Mouse (Mus musculus): ENCODE results near the gene Phf20.
"Not testable (repeated sequence)": the region's sequence is repeated elsewhere in the genome, so short reads cannot be mapped to it uniquely, and the experiment has no call there.

The Phf20 gene

DNA sequence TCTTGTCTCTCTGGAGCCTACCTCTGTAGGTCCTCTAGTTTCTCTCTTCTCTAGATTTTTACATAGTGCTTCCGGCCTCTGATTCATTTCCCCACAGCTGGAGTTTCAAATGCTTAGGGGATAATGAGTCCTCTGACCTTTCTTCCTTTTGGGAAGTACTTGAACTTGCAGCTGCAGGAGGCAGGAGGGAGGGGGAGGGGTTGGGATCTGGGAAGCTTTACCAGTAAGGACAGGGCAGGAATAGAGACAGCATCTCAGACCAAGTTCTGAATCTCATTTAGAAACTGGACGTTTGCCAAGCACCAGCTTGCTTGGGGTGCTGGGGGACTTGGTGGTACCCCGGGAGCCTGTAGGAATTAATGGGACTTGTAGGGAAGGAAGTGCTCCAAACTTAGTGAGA is 3.7 kb downstream of the Phf20 start:
- peak in 1 of 2 experiments; percentile 32 for DNase-seq

DNA sequence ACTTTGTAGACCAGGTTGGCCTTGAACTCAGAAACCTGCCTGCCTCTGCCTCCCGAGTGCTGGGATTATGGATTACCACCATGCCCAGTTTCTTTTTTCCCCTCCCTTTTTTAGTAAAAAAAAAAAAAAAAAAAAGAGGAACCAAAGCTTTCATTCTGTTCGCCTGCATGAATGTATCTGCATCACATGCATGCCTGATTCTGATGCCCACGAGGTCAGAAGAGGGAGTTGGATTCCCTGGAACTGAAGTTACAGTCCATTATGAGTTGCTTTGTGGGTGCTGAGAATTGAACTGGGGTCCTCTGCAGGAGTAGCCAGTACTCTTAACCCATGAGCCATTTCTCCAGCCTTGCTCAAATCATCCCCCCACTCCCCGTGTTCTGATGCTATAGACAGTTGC is 5.2 kb downstream of the Phf20 start:
- no peak for DNase-seq

- peak; percentile 82 to 87 for DNase-seq
Measured at GRCm38 (mm10) chr2:156202848-156203437, 6.7 kb downstream of the Phf20 start.

GRCm38 (mm10) chr2:156203917-156204316 is 7.7 kb downstream of the Phf20 start:
- peak in 1 of 2 experiments; percentile 27 for DNase-seq

- no peak for DNase-seq
Measured at GRCm38 (mm10) chr2:156217786-156218185, 21.5 kb downstream of the Phf20 start.

DNA sequence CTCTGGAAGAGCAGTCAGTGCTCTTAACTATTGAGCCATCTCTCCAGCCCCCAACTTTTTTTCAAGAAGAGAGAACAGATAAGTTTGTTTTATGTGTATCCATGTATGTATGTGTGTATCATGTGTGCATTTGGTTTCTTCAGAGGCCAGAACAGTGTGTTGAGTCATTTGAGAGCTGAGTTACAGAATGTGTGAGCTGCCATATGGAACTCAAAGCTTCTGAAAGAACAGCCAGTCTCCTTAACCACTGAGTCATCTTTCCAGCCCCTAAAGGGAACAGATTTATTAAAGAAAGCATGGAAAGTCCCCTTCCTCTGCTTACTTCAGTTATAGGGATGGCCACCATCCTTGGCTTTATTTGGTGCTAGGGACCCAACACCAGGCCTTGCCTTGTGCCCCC is 25.8 kb downstream of the Phf20 start:
- DNase-seq, result no peak

GRCm38 (mm10) chr2:156224043-156224442 is 27.8 kb downstream of the Phf20 start:
- no peak for DNase-seq

GRCm38 (mm10) chr2:156227689-156228088 is 31.4 kb downstream of the Phf20 start:
- DNase-seq, result no peak

- no peak for DNase-seq
Measured at GRCm38 (mm10) chr2:156229171-156229570, 32.9 kb downstream of the Phf20 start.

- DNase-seq, result no peak
Measured at GRCm38 (mm10) chr2:156231340-156231739, 35.1 kb downstream of the Phf20 start.

DNA sequence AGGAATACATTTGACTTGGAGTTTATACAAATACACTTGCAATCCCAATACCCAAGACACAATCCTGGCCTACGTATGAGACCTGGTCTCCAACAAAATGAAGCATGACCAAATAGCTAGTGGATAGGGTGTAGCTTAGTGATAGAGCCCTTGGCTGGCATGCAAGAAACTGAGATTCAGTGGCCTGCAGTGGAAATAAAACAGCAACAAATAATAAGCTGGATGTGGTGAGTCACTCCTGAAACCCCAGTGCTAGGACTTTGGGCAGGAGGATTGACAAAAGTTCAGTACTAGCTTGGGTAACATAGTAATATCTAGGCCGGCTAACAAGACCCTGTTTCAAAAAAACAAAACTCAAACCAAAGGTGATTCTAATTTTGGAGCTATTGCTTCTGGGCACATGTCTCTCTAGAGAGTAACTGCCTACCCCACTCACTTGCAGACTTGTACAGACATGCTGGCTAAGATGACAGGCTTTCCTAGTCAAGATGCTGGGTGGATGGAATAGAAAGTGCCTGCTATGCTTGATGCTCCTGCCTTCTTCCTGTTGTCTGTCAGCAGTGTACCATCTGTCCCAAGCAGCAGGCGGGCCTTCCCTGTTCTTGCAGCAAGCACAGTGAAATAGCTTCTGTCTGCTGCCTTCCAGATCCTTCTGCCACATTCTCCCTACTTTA is 37.1 kb downstream of the Phf20 start:
- DNase-seq, result no peak

- not testable (repeated sequence) for DNase-seq
Measured at GRCm38 (mm10) chr2:156234016-156234415, 37.8 kb downstream of the Phf20 start.

DNA sequence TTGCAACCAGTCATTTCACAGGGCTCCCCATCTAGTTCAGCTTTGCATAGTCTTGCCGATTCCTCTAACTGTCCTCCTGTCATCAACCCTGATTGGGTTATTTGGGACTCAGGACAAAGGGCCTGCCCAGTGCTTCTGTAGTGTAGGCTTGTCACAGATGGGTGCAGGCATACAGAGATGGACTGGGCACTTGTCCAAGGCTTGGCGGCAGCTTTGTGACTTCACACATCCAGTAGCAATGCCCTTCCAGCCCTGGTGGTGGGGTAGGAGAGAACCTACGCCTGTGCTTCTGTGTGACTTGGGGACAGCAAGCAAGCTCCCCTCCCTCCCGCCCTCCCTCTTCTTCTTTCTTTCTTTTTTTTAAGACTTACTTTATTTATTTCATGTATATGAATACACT is 39.6 kb downstream of the Phf20 start:
- peak; percentile 66 to 75 for DNase-seq

- DNase-seq, result no peak
Measured at GRCm38 (mm10) chr2:156241662-156242061, 45.4 kb downstream of the Phf20 start.

GRCm38 (mm10) chr2:156243011-156243410 is 46.7 kb downstream of the Phf20 start:
- no peak for DNase-seq

- no peak for DNase-seq
Measured at GRCm38 (mm10) chr2:156247599-156247998, 51.3 kb downstream of the Phf20 start.

GRCm38 (mm10) chr2:156250761-156251160 is 54.5 kb downstream of the Phf20 start:
- peak; percentile 20 to 40 for DNase-seq

DNA sequence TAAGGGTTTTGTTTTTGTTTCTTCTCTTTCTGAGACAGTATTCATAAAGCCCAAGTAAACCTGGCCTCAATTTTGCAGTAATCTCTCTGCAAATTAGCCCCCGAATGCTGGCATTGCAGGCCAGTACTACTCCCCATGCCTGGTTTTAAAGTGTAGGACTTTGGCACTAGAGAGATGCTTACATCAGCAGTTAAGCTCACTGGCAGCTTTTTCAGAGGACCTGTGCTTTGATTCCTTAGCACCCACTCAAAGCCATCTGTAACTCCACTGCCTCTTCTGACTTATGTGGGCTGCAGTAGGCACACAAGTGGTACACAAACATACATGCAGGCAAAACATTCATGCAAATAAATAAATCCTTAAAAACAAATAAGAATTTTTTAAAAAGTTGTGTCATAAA is 55.0 kb downstream of the Phf20 start:
- DNase-seq, result peak in 1 of 2 experiments; percentile 41

- peak; percentile 77 to 84 for DNase-seq
Measured at GRCm38 (mm10) chr2:156257051-156257450, 60.8 kb downstream of the Phf20 start.

GRCm38 (mm10) chr2:156257922-156258761 is 61.9 kb downstream of the Phf20 start:
- peak; percentile 58 to 72 for DNase-seq

- peak in 1 of 2 experiments; percentile 38 for DNase-seq
Measured at GRCm38 (mm10) chr2:156260968-156261367, 64.7 kb downstream of the Phf20 start.

DNA sequence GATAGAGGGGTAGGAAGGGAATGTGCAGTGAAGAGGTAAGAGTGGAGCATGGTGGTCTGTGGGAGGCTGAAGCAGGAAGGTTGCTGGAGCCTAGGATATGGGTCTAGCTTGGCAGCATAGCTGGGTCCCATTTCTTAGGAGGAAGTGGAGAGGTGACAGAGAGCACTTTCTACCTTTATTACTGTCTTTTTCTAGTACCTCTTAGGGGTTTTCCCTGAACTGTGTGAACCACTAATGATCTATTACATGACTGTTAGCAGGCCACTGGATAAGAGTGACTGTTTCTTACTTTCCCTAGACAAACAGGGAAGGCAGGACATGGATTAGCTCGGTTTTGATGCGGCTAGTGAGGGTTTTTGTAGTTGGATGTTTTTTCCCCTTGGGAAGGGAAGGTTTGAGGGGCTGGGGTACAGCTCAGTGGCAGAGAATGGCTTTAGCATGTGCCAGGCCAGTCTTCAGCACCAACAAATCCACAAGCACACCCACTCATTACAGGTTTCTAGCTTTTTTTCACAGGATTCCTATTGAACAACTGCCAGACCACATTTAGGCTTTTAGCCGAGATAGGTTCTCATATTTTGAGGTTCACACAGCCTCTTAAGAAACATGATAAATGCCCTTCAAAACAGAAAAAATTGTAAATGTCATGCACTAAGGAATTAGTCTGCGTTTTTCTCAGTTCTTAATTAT is 67.1 kb downstream of the Phf20 start:
- DNase-seq, result no peak

- no peak for DNase-seq
Measured at GRCm38 (mm10) chr2:156267636-156268035, 71.4 kb downstream of the Phf20 start.

Data from kidney, postnatal 25 days (tissue).